Mouse (Mus musculus): ENCODE measurements around the gene Elp4.

- TF ChIP-seq POLR2AphosphoS5 (IDR thresholded peaks at IDR 0.05; ENCODE audit: insufficient replicate concordance, low read depth, low read length) (no peak), CTCF (IDR thresholded peaks at IDR 0.05; ENCODE audit: low read depth, low read length) (no peak), GATA2 (IDR thresholded peaks at IDR 0.05; ENCODE audit: borderline replicate concordance, low read depth, low read length) (no peak)
Measured at GRCm38 (mm10) chr2:105873403-105873802, 31.0 kb downstream of the Elp4 start.
